Mouse (Mus musculus) embryonic fibroblast, embryonic 13.5 days (primary cell): ENCODE data around the gene Slc48a1.

ENCODE experiments used
- CTCF ChIP-seq: IDR thresholded peaks from 2 replicates; pipeline ENCODE4 v1.5.1; 2011; ENCODE audit warnings: mild to moderate bottlenecking, control low read depth, low read length, moderate library complexity, borderline replicate concordance; ENCODE audit not compliant: insufficient read depth
- POLR2A ChIP-seq: IDR thresholded peaks from 2 replicates; pipeline ENCODE4 v1.6.1; 2011; ENCODE audit warnings: low read depth, mild to moderate bottlenecking, control low read depth, low read length, moderate library complexity

GRCm38 (mm10) chr15:97728804-97729203 is 49.5 kb upstream of the Slc48a1 start:
- TF ChIP-seq POLR2A (no peak), CTCF (no peak)
